In the genomic region with DNA sequence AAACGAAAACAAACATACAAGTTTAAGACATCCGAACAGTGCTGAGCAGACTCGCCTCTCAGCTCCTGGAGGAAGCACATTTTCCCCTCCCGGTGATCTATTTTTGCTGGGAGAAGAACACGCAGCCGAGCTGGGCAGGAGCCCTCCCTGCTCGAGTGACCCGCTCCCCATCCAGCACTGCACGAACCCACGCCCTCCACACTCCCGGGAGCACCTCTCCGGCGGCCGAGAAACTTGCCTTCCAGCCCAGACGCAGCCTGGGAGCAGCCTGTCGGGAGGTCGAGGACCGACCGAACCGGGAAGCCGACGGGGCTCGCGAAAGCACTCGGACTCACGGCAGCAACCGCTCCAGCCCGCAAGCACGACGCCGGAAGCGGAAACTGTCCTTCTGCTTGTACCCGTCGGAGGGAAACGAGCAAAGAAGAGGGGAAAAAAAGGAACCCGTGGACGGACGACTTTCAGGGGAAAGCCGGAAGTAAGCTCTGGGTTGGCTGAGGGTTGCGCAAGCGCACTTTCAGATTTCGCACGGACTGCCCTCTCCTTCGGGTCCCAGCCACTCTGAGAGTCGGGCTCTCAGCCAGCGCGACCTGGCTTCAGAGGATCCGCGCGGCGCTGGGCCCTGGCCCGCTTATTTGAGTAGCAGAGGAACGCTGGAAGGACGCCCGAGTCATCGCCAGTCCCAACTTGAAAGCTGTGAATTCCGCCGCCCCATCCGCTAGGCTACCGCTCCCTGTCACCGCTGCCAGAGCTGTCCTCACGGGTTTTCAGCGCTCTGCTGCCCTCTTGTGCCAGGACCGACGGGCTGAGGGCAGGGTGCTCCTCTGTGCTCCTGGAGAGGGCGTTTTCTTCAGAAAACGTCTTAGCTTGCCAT, we compare ENCODE assay signal across 8 mouse cellular contexts. TPM values are rescaled to one million over a fixed set of nuclear protein-coding genes. Genes with fewer than 3 reads are reported as not detected.
DNase-seq lines count a peak whose midpoint lies in the region; ATAC-seq lines count a peak whose summit lies in the region.

TSS of gene Bms1 (minus strand) at position 425 of the 871 bp plus-strand sequence.

- peak within 1 kb of the TSS; percentile 93 for H3K4me3 ChIP-seq in brown adipose tissue, adult 24 weeks (ENCODE audit: insufficient read depth, low read depth, low read length)
- peak within 1 kb of the TSS; percentile 98 for H3K4me3 ChIP-seq in heart, embryonic 13.5 days
- H3K4me3 ChIP-seq in liver, embryonic 12.5 days, result peak within 1 kb of the TSS; percentile 94
- H3K4me3 ChIP-seq in stomach, embryonic 15.5 days (replicated peaks), result peak within 1 kb of the TSS; percentile 99

- peak; percentile 89 for ATAC-seq in heart, embryonic 13.5 days (ENCODE audit: extremely low read depth, insufficient number of reproducible peaks, low FRiP score, low TSS enrichment)
- peak; percentile 98 for ATAC-seq in liver, embryonic 12.5 days
- ATAC-seq in stomach, embryonic 15.5 days (ENCODE audit: insufficient read depth, low FRiP score, low read depth), result peak; percentile 96

- no peaks in the 10 kb centered on the region for H3K27me3 ChIP-seq in heart, embryonic 13.5 days (replicated peaks)
- H3K27me3 ChIP-seq in liver, embryonic 12.5 days (replicated peaks), result no peaks in the 10 kb centered on the region
- H3K27me3 ChIP-seq in stomach, embryonic 15.5 days (replicated peaks), result no peaks in the 10 kb centered on the region

- no peaks in the 10 kb centered on the region; the same call in 1 of the 2 replicates for H3K4me1 ChIP-seq in brown adipose tissue, adult 24 weeks (ENCODE audit: control insufficient read depth, insufficient read depth, insufficient read length, low read length)
- peaks cover 14% of the 10 kb centered on the region for H3K4me1 ChIP-seq in heart, embryonic 13.5 days
- H3K4me1 ChIP-seq in liver, embryonic 12.5 days, result peaks cover 16% of the 10 kb centered on the region
- H3K4me1 ChIP-seq in stomach, embryonic 15.5 days, result peaks cover 4% of the 10 kb centered on the region; the same call in 1 of the 2 replicates

- WGBS in heart, embryonic 13.5 days, result under 1% methylated on average over 67 of the region's 67 CpGs
- WGBS in liver, embryonic 12.5 days (ENCODE audit: insufficient replicate concordance), result under 1% methylated on average over 67 of the region's 67 CpGs
- under 1% methylated on average over 67 of the region's 67 CpGs for WGBS in stomach, embryonic 15.5 days

- peaks cover 31% of the 10 kb centered on the region for H3K36me3 ChIP-seq in heart, embryonic 13.5 days
- H3K36me3 ChIP-seq in liver, embryonic 12.5 days, result peaks cover 35% of the 10 kb centered on the region
- H3K36me3 ChIP-seq in stomach, embryonic 15.5 days, result peaks cover 13% of the 10 kb centered on the region

- H3K9me3 ChIP-seq in heart, embryonic 13.5 days, result no peaks in the 10 kb centered on the region
- H3K9me3 ChIP-seq in liver, embryonic 12.5 days (replicated peaks), result no peaks in the 10 kb centered on the region
- H3K9me3 ChIP-seq in stomach, embryonic 15.5 days, result no peaks in the 10 kb centered on the region

- peak within 1 kb of the TSS; percentile 84 for H3K4me2 ChIP-seq in heart, embryonic 13.5 days
- peak within 1 kb of the TSS; percentile 74 for H3K4me2 ChIP-seq in liver, embryonic 12.5 days
- peak within 1 kb of the TSS; percentile 59 for H3K4me2 ChIP-seq in stomach, embryonic 15.5 days

- H3K27ac ChIP-seq in brown adipose tissue, adult 24 weeks (replicated peaks; ENCODE audit: low read depth, low read length), result peak within 1 kb of the TSS; percentile 82
- H3K27ac ChIP-seq in heart, embryonic 13.5 days (replicated peaks), result peak within 1 kb of the TSS; percentile 93
- peak within 1 kb of the TSS; percentile 77 for H3K27ac ChIP-seq in liver, embryonic 12.5 days
- peak within 1 kb of the TSS; percentile 88 for H3K27ac ChIP-seq in stomach, embryonic 15.5 days

- peak within 1 kb of the TSS; percentile 96 for H3K9ac ChIP-seq in heart, embryonic 13.5 days
- H3K9ac ChIP-seq in liver, embryonic 12.5 days, result peak within 1 kb of the TSS; percentile 89
- H3K9ac ChIP-seq in stomach, embryonic 15.5 days, result peak within 1 kb of the TSS; percentile 84

- DNase-seq in CD4-positive, CD25-positive, alpha-beta regulatory T cell, adult 2 months (ENCODE audit: low read depth, low spot score), result peak; percentile 97
- peak; percentile 84 for DNase-seq in fat pad, adult 2 months (ENCODE audit: extremely low read depth, low read depth, low spot score)
- peak; percentile 96 for DNase-seq in kidney, postnatal 10 days
- peak; percentile 92 to 93 for DNase-seq in natural killer cell, adult 2 months (ENCODE audit: low spot score in 2 of 2)

RNA-seq across cellular contexts. Expression of gene Bms1, which starts in this region (rescaled TPM):
- polyA plus RNA-seq in brown adipose tissue, adult 24 weeks (2012; ENCODE audit: insufficient read depth, insufficient read length, missing spikeins), result 10.3 and 14.0 TPM in 2 replicates
- 20.2 and 21.4 TPM in 2 replicates for polyA plus RNA-seq in heart, embryonic 13.5 days (2015; fragmentation: Nextera tagmentation; extraction: Ambion mirVana)
- polyA plus RNA-seq in liver, embryonic 12.5 days (2016; fragmentation: Nextera tagmentation; extraction: Ambion mirVana), result 41.1 and 41.2 TPM in 2 replicates
- 28.0 and 32.0 TPM in 2 replicates for polyA plus RNA-seq in stomach, embryonic 15.5 days (2015; fragmentation: Nextera tagmentation; extraction: Ambion mirVana)

Comparison
In these comparisons a context has a peak if more than half of its experiments do, and no peak if none do; other contexts are left out.
1. Peak in every context shown above with its lines: DNase-seq, ATAC-seq, H3K4me3 ChIP-seq and H3K27ac ChIP-seq.